Mouse (Mus musculus) ovary, postnatal 14 days (tissue): ENCODE measurements around the gene Dlst.

Experiments
- DNase-seq: peaks from one replicate; pipeline ENCODE4 v3.0.0; 2022; ENCODE audit warnings: low spot score

The Dlst gene

GRCm38 (mm10) chr12:85182345-85182643, 71.7 kb downstream of the Dlst start:
- no peak for DNase-seq

GRCm38 (mm10) chr12:85182898-85183297, 72.3 kb downstream of the Dlst start:
- DNase-seq = no peak

GRCm38 (mm10) chr12:85184118-85184517, 73.5 kb downstream of the Dlst start:
- DNase-seq = no peak
